Mouse (Mus musculus) embryonic stem cell, embryonic (primary cell): ENCODE results near the gene Ptdss2.

Experiments used
- CTCF ChIA-PET, 4 experiments: fragments of 300-600 bp in 2 of 4; fragments of 350-600 bp in 2 of 4; sonication (Branson Sonifier 250); formaldehyde crosslinking; loops; one replicate each; lab custom pipeline; 2022; ENCODE audit warnings: inconsistent platforms in 2 of 4; lab: Charles Lee
- POLR2A ChIA-PET, 4 experiments: fragments of 300-600 bp in 2 of 4; fragments of 350-600 bp in 2 of 4; sonication (Branson Sonifier 250); formaldehyde crosslinking; loops; one replicate each; lab custom pipeline; 2022; ENCODE audit warnings: antibody characterized with exemption in 4 of 4, inconsistent platforms in 1 of 4; lab: Charles Lee

The Ptdss2 gene

DNA sequence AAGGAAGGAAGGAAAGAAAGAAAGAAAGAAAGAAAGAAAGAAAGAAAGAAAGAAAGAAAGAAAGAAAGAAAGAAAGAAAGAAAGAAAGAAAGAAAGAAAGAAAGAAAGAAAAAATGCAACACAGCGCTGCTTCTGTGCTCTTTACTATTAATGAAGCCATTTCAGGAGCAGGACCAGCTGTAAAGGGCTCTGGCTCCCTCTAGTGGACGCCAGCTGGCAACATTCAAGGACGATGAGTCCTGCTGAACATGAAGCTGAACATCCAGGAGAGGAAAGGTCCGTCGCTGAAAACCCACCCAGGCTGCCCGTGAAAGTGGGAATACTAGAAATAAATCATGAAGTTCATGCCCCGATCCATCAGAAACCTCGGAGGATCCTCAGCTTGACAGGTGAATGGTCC lies 54.0 kb downstream of the Ptdss2 start:
- CTCF ChIA-PET, result interaction anchor here (0.5 to 2.8 kb wide), 84 partner anchors 8 to 1347 kb away, joined by 3 to 18 read pairs (median 4); partner anchors contain the start of genes Hras (in 2 of the 4), Lrrc56 (in 2 of the 4), Odf3 (in 2 of the 4) and Rassf7 (in 2 of the 4)
- POLR2A ChIA-PET, result interaction anchor here (0.5 to 2.1 kb wide), 35 partner anchors 11 to 335 kb away, joined by 3 to 8 read pairs (median 4); partner anchors contain the start of genes Hras (in 2 of the 4), Lrrc56 (in 2 of the 4), Ano9 (in 1 of the 4) and Odf3 (in 1 of the 4)

DNA sequence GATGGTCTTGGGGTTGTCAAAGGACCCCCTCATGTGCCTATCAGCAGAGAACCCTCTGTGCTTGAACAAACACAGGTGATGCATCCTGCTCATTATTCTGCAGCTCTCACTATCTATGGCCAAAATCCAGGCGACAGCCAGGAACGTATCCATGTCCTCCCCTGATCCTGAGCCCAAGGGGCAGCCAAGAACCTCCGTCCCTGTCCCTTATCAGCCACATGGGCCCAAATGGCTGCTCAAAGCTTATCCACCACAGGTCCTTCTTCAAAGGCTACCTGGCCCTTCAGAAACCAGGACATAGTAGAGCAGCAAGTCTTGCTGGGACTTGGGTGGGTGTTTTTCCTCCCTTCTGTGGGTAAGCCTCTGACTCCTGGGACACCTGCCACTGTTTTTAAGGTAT lies 66.0 kb downstream of the Ptdss2 start:
- CTCF ChIA-PET, result interaction anchor here in 1 of 4 experiments (0.5 kb wide), 1 partner anchor 133 kb away, joined by 3 read pairs; no protein-coding TSS in a partner anchor
- POLR2A ChIA-PET, result interaction anchor here in 1 of 4 experiments (1.9 kb wide), 1 partner anchor 15 kb away, joined by 5 read pairs; the partner anchor contains the start of gene Rnh1

DNA sequence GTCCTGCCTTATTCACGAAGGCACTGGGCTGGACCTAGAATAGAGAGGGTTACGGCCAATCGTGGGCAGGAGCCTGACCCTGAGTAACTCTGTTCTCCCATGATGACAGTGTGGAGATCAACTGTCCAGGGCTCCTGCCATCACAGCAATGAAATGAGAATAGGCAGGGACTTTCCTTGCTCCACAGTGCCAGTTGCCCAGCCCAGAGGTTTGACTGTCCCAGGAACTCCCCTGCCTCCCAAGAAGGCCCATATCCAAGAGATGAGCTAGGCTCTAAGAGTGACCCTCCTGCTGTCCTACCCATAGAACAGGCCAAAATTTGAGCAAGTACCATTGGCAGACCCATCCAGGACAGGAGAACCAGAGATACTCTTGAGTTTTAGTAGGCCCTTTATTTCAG lies 66.6 kb downstream of the Ptdss2 start:
- CTCF ChIA-PET, result no interaction called here
- POLR2A ChIA-PET, result interaction anchor here in 2 of 4 experiments (1.1 to 1.9 kb wide), 4 partner anchors 16 to 117 kb away, joined by 3 to 5 read pairs (median 3); partner anchors contain the start of genes Rassf7 (in 1 of the 2) and Rnh1 (in 1 of the 2)

- ChIA-PET CTCF (no interaction called here), POLR2A (no interaction called here)
Observed at GRCm38 (mm10) chr7:141190220-141190619, 68.0 kb downstream of the Ptdss2 start.

DNA sequence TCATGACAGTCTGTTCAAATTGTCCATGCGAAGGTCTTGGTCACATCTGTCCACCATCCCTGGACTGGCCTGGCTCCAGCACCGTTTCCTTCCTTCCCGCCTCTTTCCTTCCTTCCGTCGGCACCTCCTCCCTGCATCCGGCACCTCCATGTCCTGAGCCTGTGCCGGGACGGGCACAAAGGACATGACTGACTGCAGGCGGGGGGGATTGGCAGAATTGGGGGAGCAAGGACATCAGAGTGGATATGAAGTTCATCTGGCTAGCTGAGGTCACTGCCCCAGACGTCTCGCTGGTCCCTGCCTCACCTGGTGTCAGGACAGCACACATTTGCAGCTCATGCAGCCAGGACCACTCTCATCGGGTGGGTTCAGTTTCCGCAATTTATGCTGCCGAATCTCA lies 68.9 kb downstream of the Ptdss2 start:
- ChIA-PET CTCF (interaction anchor here in 2 of 4 experiments (0.6 kb wide), 2 partner anchors 121 to 212 kb away, joined by 4 read pairs; no protein-coding TSS in a partner anchor), POLR2A (interaction anchor here in 3 of 4 experiments (0.6 to 4.9 kb wide), 9 partner anchors 18 to 148 kb away, joined by 3 to 84 read pairs (median 4); partner anchors contain the start of genes Rassf7 (in 2 of the 3), Phrf1 (in 1 of the 3), Rnh1 (in 1 of the 3) and Sigirr (in 1 of the 3))

- ChIA-PET POLR2A (interaction anchor here in 3 of 4 experiments (0.6 to 4.9 kb wide), 27 partner anchors 12 to 348 kb away, joined by 3 to 84 read pairs (median 4); partner anchors contain the start of genes Phrf1 (in 2 of the 3), Ptdss2 (in 2 of the 3), Rassf7 (in 2 of the 3) and Sigirr (in 2 of the 3)), CTCF (interaction anchor here in 2 of 4 experiments (0.6 to 2.2 kb wide), 3 partner anchors 16 to 211 kb away, joined by 4 to 7 read pairs (median 6); no protein-coding TSS in a partner anchor)
Observed at GRCm38 (mm10) chr7:141191796-141192685, 69.9 kb downstream of the Ptdss2 start.

- ChIA-PET POLR2A (interaction anchor here (0.6 to 4.9 kb wide), 37 partner anchors 8 to 352 kb away, joined by 3 to 84 read pairs (median 4); partner anchors contain the start of genes Rassf7 (in 3 of the 4), Phrf1 (in 2 of the 4), Ptdss2 (in 2 of the 4) and Taldo1 (in 2 of the 4)), CTCF (interaction anchor here in 2 of 4 experiments (0.6 to 2.2 kb wide), 4 partner anchors 17 to 170 kb away, joined by 3 to 8 read pairs (median 6); partner anchors contain the start of gene Ptdss2 (in 1 of the 2))
Observed at GRCm38 (mm10) chr7:141192776-141193347, 70.7 kb downstream of the Ptdss2 start.

- CTCF ChIA-PET, result interaction anchor here in 3 of 4 experiments (0.6 to 2.2 kb wide), 11 partner anchors 11 to 285 kb away, joined by 3 to 9 read pairs (median 5); partner anchors contain the start of genes Phrf1 (in 1 of the 3), Ptdss2 (in 1 of the 3) and Rassf7 (in 1 of the 3)
- POLR2A ChIA-PET, result interaction anchor here (0.6 to 4.9 kb wide), 56 partner anchors 9 to 709 kb away, joined by 3 to 84 read pairs (median 4); partner anchors contain the start of genes Rassf7 (in 4 of the 4), Phrf1 (in 2 of the 4), Ptdss2 (in 2 of the 4) and Rnh1 (in 2 of the 4)
Observed at GRCm38 (mm10) chr7:141193348-141193856, 71.2 kb downstream of the Ptdss2 start.

DNA sequence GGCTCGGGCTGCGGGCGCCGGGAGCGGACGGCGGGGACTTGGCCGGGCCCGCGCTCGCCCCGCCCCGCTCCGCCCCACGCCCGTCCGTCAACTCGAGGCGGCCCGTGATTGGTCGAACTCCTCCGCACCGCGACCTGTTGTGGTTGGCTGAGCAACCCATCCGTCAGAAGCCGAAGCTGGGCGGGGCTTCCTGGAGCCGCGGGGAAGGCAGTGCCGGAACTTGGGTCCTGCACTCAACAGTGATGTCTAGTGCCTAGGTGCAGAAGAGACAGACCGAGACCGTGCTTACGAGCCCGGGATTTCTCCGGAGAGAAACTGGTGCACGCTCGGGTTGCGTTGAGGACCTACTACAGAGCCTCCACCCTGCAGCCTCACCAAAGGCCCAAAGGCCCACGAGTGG lies 71.8 kb downstream of the Ptdss2 start, which contains the start of the genes Hras and Lrrc56:
Gene Hras, minus strand, starts transcription at position 58 of the 400 bp plus-strand sequence.
Gene Lrrc56, plus strand, starts transcription at position 210 of the 400 bp plus-strand sequence.
- ChIA-PET POLR2A (interaction anchor here (0.6 to 4.9 kb wide), 66 partner anchors 9 to 1079 kb away, joined by 3 to 84 read pairs (median 4); partner anchors contain the start of genes Rassf7 (in 4 of the 4), Phrf1 (in 2 of the 4), Ptdss2 (in 2 of the 4) and Rnh1 (in 2 of the 4)), CTCF (interaction anchor here (0.5 to 2.2 kb wide), 12 partner anchors 10 to 286 kb away, joined by 3 to 9 read pairs (median 5); partner anchors contain the start of genes Phrf1 (in 1 of the 4), Ptdss2 (in 1 of the 4) and Rassf7 (in 1 of the 4))

DNA sequence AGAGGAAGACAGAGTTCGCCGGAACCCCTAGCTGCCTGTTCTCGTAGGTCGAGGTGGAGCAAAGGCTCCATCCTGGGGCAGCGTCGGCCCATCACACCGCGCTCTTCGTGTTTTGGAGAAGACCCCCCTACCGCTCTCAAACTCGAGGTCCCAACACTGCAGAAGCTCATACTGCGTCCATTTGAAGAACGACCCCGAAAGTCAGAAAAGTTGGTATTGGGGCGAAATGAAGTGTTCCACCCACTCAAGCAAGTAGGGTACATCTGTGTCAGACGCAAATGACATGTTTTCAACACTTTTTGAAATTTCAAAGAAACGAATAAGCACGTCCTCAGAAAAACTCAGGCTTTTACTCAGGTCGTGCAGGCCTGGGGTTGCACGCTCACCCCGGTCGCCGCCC lies 72.2 kb downstream of the Ptdss2 start:
- ChIA-PET CTCF (interaction anchor here (0.5 to 2.2 kb wide), 12 partner anchors 10 to 286 kb away, joined by 3 to 9 read pairs (median 5); partner anchors contain the start of genes Phrf1 (in 1 of the 4), Ptdss2 (in 1 of the 4) and Rassf7 (in 1 of the 4)), POLR2A (interaction anchor here (0.6 to 4.9 kb wide), 57 partner anchors 9 to 1079 kb away, joined by 3 to 84 read pairs (median 4); partner anchors contain the start of genes Rassf7 (in 4 of the 4), Phrf1 (in 2 of the 4), Ptdss2 (in 2 of the 4) and Rnh1 (in 2 of the 4))

DNA sequence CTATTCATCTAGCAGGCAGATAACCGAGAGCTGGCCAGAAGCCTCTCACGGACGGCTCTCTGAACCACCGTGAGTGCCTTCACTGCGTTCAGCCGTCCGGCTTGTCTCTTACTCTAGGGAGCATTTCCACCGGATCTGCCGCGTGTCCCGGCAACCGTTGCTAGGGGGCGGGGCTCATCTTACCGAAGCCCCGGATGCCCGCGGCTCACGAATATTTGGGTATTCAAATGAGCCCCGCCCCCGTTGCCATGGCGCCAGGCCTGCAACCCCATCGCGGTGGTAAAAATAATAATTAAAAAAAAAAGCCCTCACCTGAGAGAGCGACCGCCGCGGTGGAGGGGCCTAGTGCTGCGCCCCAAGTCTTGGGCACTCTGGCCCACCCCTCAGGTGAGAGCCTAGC lies 72.6 kb downstream of the Ptdss2 start:
- POLR2A ChIA-PET, result interaction anchor here in 3 of 4 experiments (0.8 to 4.9 kb wide), 25 partner anchors 11 to 338 kb away, joined by 3 to 84 read pairs (median 5); partner anchors contain the start of genes Rassf7 (in 2 of the 3), Rnh1 (in 2 of the 3), Gm45785 (in 1 of the 3) and Pgghg (in 1 of the 3)
- CTCF ChIA-PET, result interaction anchor here in 2 of 4 experiments (1.0 to 1.6 kb wide), 6 partner anchors 9 to 287 kb away, joined by 3 to 9 read pairs (median 5); partner anchors contain the start of gene Phrf1 (in 1 of the 2)

- ChIA-PET POLR2A (interaction anchor here in 3 of 4 experiments (1.0 to 4.9 kb wide), 7 partner anchors 9 to 96 kb away, joined by 3 to 84 read pairs (median 5); partner anchors contain the start of gene Rassf7 (in 3 of the 3)), CTCF (interaction anchor here in 1 of 4 experiments (0.6 kb wide), 2 partner anchors 9 to 18 kb away, joined by 3 read pairs; partner anchors contain the start of gene Lmntd2)
Observed at GRCm38 (mm10) chr7:141195754-141196153, 73.6 kb downstream of the Ptdss2 start.

DNA sequence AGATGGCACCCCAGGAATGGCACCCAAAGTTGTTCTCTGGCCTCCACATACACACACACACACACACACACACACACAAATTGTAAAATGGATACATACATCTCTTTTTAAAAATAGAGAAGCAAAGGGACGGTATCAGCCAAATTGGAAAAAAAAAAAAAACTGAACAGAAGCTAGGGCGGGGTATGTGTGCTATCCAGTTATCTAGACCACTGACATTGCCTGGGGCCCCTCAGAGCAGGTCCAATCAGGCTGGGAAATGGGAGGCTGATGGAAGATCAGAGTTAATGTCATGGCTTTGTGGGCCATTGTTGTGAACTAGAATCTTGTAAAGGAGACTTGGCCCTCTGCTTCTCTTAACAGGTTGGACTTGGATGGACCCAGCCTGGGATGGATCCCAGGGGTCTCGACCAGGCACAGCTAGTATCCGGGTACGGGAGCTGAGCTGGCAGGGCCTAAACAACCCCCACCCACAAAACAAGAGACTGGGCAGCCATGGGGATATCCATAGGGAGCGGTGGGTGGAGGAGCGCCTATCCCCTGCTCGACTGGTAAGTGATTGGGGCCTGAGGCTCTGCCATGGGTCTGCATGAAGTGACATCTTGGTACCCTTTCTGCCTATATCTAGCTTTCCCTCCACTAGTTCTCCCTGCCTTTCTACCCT lies 74.6 kb downstream of the Ptdss2 start:
- POLR2A ChIA-PET, result interaction anchor here (0.7 to 2.7 kb wide), 7 partner anchors 17 to 92 kb away, joined by 3 to 14 read pairs (median 5); partner anchors contain the start of gene Rassf7 (in 3 of the 4)
- CTCF ChIA-PET, result interaction anchor here in 3 of 4 experiments (0.6 to 0.9 kb wide), 3 partner anchors 10 to 392 kb away, joined by 3 read pairs; no protein-coding TSS in a partner anchor

DNA sequence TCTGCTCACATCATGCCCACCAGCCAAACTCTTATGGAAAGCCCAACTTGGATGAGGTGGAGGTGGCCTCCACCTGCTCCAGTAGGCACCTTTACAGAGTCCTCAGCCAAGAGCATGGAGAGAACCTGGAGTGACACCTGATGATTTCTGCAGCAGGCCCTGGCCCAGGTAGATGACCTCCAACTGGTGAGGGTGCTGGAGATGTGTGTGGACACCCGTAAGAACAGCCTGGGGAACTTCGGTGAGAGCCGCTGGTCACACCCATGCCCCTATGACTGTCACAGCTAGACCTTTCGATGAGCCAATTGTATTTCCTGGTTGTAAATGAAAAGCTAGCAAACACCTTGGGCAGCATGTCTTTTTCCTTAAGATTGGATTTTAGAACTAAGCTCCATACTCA lies 75.9 kb downstream of the Ptdss2 start:
- ChIA-PET CTCF (interaction anchor here in 3 of 4 experiments (0.6 to 1.1 kb wide), 4 partner anchors 30 to 231 kb away, joined by 3 to 7 read pairs (median 4); partner anchors contain the start of gene Ifitm1 (in 1 of the 3)), POLR2A (interaction anchor here in 2 of 4 experiments (0.6 to 1.6 kb wide), 3 partner anchors 16 to 311 kb away, joined by 3 to 5 read pairs (median 4); no protein-coding TSS in a partner anchor)

- ChIA-PET CTCF (interaction anchor here in 1 of 4 experiments (2.1 kb wide), 1 partner anchor 10 kb away, joined by 5 read pairs; the partner anchor contains the start of genes Hras and Lrrc56), POLR2A (interaction anchor here in 3 of 4 experiments (1.2 to 3.7 kb wide), 6 partner anchors 8 to 17 kb away, joined by 3 to 27 read pairs (median 4); partner anchors contain the start of genes Rassf7 (in 2 of the 3), Hras (in 1 of the 3) and Lrrc56 (in 1 of the 3))
Observed at GRCm38 (mm10) chr7:141204546-141204945, 82.4 kb downstream of the Ptdss2 start.
